Mouse (Mus musculus) lung, postnatal 36 days (tissue): ENCODE results near the gene Ssh2.
"Not testable (repeated sequence)": the region's sequence is repeated elsewhere in the genome, so short reads cannot be mapped to it uniquely, and the experiment has no call there.

Experiments used
- DNase-seq: peaks from one replicate; pipeline ENCODE4 v3.0.0; 2022; ENCODE audit warnings: mixed read lengths

Ssh2 gene

DNA sequence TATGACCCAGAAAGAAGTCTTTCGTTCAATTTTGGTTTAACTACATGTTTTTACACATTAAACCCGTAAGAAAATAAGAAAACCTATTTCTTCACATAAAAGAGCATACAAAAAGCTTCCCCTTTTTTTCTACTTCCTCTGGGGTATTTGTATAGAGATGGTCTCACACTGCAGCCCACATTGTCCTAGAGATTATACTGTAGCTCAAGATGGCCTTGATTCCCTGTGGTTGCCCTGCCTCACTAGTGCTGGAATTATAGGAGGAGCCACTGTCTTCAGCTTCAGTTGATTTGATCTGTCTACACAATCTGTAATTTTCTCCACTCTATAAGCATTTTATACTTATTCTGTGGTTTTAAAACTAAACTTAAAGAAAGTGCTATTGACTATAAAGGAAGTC, 15.4 kb downstream of the Ssh2 start:
- DNase-seq = no peak

DNA sequence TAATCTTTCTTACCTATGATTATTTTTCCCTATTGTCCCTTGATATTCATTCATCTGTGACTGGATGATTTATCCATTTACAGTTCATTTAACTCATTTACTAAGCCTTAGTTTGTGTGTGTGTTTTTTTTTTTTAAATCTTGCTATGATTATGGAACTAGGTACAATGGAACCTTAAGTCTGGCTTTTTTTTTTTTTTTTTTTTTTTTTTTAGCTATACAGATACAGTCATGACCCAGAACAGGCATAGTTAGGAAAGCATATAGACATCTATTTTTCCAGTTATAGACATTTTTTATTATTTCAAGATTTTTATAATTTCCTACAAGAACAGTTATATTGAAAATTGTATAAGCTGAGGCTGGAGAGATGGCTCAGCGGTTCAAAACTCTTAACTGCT, 19.2 kb downstream of the Ssh2 start:
- DNase-seq = no peak

DNA sequence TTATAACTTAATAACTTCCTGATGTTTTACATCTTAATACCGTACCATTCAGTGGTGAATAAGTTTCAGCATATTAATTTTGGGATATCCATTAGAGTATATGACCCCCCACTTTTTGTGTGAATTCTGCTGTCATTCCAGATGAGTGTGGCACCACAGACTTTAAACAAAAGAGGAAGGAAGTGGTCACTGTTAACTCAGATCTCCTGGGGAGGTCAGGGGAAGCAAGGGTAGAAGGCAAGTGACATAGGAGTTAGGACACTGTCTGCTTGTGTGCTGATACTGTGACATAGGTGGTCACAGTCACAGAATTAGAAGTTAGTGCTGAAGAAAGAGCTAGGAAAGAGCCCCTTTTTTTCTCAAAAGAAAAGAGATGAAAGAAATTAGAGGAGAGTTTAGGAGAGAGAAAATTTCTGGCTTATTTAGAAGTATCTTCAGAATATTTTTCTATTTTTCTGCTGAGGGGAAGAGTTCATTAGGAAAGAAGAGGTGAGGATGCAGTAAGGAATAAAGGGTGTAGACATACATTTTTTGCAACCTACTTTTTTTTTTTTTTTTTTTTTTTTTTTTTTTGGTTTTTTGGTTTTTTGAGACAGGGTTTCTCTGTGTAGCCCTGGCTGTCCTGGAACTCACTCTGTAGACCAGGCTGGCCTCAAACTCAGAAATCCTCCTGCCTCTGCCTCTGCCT, 23.7 kb downstream of the Ssh2 start:
- peak; percentile 26 for DNase-seq

DNA sequence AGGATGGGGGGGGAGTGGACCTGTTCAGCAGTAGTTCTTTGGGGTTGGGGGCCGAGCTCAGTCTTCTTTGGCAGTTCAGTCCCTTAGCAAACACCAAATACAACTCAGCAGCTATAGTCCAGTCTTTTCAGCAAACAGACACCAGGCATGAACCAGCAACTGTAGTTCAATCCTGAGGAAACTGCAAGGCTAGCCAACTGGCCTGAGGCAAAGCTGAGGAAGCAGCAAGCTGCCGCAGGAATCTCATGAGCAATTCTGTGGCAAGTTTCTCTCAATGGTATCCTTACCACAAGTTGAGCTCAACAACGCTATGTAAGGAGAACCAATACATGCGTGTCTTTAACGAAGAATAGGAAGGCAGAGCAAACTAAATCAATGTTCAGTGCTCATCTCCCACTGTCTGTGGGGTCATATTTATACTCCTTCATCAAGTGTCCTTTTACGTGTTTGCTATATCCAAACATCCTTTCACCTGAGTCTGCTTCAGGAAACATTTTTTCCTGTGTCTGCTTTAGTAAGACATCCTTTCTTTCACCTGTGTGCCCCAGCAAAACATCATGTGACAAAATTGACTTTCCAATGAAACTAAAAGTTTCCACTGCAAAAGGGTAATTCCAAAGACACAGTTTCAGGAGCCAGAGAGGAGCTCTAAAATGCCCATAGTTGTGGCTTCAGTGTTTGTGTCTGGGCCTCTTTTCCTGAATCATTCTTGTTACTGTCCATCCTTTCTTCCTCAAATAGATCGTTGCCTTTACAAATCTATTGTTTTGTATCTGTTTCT, 24.6 kb downstream of the Ssh2 start:
- no peak for DNase-seq

DNA sequence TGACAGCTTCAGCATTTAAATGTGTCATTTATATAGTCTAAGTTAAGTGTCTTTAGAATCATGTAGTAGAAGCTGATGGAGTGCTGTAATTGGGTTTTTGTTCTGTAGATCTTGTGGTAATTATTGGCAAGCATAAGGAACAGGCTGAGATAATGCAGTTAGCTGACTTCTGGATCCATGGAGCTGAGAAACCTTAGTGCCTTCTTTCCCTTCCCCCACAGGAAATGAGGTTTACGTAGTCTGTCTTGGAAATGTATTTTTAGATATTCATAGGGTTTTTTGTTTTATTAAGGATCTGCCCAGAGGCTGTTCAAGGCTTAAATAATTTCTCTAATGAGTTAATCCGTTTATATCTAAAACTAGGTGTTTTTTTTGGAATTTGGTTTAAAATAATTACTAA, 26.8 kb downstream of the Ssh2 start:
- peak; percentile 10 for DNase-seq

DNA sequence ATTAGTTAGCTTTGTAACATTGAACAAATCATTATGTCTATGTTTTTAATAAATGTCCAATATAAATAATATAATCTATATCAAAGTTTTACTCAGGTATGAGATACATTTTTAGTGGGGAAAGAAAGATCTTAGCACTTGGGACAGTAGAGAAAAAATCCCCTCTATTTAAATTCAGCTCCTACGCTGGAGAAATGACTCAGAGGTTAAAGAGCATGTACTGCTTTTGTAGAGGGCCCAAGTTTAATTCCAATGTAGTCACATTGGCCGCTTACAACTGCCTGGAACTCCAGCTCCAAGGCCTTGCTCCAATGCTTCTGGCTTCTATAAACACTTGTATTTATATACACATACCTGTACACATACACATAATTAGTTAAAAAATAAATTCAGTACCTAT, 36.7 kb downstream of the Ssh2 start:
- DNase-seq = no peak

DNA sequence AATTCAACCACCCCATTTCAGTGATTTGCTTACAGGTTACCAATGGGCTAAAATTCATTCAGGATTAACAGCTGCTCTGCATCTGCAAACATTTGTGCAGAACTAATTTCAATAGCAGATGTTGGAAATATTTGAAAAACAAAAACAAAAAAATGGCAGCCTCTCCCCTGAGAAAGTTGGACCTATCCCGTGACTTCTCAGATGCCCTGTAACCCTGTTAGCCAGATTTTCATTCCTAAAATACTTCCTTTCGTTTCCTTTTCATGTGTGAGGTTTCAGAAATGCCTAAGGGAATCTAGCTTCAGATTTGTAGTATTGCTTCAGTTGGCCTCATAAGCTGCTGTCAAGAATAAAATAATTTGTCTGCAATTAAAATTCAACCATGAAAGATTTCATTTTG, 43.4 kb downstream of the Ssh2 start:
- peak; percentile 3 for DNase-seq

DNA sequence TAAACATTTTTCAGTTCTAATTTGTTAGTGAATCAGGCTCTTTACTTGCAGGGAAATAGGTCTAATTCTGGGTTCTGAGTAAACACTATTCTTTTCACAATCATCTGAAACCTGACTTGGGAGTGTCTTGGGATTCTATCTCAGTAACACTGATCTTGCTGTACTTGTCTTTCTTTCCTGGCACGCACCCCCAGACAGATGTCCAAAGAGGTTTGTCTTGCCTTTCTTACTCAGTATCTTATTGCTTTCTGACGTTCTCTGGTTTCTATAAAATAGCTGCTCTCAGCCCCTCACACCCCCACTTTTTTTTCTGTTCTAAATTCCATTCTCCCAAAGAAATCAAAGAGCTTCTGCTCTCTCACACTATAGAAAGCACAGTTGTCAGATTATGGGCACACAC, 51.3 kb downstream of the Ssh2 start:
- DNase-seq = no peak

DNA sequence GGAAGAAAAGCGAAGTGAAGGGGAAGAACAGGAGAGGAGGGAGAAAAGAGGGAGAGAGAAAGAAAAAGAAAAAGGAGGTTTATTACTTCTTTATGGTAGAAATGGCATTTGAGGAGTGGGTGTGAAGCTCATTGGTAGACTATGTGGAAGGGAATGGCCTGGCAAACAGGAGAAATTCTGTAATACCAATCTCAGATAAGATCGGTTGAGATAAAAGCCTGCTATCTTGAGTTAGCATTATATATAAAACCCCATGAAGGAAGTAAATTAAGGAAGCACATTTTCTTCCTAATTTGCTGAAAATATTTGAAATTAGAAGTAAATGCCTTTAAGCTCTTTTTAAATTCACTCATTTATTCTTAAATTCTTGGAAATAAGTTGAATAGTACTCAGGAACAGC, 59.9 kb downstream of the Ssh2 start:
- DNase-seq = no peak

DNA sequence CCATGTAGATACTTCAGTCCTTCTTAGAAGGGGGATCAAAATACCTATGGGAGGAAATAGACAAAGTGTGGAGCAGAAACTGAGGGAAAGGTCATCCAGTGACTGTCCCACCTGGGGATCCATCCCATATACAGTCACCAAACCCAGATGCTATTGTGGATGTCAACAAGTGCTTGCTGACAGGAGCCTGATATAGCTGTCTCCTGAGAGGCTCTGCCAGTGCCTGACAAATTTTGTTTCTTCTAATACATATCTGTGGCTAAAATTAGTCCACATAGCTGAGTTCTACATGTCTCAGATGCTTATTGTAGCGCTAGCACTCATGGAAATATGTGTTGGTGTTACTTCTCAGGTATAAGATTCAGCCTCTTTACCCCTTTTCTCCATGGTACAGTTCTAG, 62.5 kb downstream of the Ssh2 start:
- DNase-seq = not testable (repeated sequence)

DNA sequence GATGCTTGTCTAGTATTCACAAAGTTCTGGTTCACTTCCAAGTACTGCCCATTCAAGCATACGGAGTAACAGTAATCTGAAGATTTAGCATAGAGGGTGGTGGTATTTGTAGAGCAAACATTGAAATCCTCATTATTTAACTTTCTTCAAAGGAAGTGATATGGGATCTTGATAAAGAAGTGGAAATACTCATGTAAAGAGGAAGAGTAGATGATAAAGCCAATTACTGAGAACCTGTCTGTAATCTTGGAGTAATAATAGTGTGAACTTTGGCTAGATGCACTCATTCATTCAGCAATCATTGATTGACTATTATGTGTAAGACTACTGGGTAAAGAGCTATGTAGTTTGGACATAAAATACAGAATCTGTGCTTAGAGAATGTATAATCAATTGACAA, 64.1 kb downstream of the Ssh2 start:
- DNase-seq = no peak

DNA sequence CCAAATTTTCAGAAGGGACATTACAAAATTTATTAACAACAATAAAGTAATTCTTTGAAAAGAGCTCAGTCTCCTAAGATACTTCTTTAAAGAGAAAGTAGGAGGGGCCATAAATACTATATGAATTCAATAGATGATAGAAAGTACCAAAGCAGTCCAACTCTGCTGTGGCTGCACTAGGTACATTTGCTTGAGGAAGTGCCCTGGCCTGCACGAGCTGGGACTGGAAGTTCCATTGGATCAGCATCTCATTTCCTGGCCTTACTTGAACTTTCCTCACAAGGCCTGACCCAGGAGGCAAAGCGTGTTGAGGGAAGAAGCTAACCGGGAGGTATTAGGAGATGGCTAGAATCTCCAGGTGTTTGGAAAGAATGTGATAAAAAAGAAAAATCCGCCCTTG, 75.4 kb downstream of the Ssh2 start:
- DNase-seq = no peak

DNA sequence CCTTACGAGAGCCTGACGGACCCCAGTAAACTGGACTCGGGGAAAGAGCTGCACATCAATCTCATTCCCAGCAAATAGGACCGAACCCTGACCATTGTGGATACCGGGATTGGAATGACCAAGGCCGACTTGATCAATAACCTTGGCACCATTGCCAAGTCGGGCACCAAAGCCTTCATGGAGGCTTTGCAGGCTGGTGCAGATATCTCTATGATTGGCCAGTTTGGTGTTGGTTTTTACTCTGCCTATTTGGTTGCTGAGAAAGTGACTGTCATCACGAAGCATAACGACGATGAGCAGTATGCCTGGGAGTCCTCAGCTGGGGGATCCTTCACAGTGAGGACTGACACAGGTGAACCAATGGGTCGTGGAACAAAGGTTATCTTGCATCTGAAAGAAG, 77.6 kb downstream of the Ssh2 start:
- DNase-seq = not testable (repeated sequence)

DNA sequence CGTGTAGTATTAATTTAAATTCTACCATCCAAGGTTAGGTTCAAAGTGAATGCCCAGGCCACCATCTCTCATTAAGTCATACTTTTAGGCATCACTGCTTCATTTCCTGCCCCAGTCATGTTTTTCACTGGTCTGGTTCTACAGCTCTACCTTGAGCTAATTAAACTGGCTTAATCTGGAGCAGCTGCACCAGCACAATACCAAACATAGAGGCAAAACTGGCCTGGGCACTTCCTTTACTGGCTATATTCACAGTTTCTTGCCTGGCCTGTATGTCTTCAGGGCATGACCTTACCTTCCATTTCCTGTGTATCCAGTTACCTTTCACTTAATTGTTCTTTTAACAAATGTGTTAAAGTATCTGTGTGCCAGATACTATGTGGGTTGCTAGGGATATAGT, 81.2 kb downstream of the Ssh2 start:
- no peak for DNase-seq

DNA sequence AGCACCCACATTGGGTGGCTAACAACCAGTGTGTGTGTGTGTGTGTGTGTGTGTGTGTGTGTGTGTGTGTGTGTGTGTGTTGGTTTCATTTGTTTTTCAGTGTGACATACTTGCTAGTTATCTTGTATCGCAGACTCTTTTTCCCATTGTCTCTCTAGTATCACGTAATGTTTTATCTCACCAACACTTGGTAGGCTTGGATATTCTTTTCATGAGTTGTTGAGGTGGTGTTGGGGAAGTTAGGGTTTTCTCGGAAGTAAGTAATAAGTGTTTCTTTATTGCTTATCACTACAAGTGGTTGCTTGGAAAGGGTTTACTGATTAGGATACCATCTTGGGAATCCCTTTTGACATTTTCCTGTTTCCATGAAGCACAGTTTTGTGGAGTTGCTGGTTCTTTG, 91.1 kb downstream of the Ssh2 start:
- no peak for DNase-seq

DNA sequence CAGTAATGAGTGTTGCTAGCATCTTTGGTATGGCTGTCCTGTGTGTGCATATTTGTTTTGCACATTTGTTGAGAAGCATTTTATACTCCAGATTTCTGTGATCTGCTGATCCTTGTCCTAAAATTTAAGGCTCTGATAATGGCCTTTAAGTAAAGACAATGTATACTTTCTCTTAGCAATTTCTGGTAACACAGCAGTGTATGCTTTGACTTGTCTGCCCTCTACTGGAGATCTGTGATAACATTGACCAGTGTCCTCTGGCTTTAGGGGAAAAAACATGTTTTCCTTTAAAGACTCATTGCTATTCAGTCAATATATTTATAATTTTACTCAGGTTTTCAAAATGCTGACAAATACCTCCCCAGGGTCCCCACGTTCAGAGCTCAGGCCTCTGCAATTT, 92.4 kb downstream of the Ssh2 start:
- DNase-seq = peak; percentile 79

DNA sequence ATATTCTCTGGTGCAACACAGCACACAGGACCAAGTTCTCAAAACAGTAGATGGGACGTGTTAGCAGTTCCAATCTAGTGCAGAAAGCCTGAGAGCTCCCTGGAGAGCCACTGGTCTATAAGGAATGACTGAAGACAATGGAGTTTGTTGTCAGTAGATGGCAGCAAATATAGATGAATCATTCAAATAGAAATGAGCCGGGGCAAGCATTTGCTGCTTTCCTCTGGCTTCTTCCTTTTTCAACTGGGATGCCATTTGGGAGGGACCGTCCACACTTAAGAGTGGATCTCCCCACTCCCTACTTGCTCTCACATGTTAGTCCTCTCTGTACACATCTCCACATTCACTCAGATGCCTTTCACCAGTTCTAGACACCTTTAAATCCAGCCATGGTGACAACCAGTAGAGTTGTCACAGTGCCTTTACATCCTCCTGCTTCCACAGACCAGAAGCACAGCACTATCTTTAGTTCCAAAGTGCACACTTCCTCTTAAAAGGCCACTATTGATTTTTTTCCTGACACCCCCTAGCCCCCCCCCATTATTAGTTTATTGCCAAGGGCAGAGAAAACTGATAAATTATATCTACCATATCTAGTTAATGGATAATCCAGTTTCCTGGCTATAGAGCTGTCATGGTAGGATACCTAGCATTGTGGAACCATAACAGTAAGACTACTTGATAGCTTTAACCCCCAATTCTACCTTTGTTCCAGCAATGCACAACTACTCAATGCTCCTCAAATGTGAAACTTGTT, 101.8 kb downstream of the Ssh2 start:
- peak; percentile 82 for DNase-seq

DNA sequence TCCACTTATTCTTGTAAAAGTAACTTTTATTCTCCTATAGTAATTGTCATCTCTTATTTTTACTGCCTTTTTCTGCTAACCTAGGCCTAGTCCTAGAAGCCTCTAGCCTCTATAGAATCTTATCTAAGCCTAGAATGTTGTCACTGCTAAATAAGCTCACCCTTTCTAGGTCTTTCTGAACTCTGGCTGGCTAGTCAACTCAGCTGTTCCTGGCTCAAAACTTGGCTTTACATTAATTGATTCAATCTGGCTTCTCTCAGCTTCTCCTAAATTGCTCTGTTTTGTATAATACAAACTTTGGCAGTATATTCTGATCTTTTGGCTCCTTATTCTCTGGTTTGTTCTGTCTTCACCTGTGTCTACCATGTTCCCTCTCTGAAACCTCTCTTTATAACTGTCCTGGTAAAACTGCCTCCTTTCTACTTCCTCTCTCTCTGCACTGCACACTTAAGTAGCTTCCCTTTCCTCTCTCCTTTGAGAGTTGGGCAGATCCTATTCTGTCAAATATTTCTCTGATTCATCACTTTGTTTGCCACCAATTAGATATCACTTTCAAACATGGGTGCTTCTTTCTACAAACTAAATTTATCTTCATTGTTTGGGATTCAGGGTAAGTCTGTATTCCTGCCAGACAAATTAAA, 102.5 kb downstream of the Ssh2 start:
- no peak for DNase-seq

DNA sequence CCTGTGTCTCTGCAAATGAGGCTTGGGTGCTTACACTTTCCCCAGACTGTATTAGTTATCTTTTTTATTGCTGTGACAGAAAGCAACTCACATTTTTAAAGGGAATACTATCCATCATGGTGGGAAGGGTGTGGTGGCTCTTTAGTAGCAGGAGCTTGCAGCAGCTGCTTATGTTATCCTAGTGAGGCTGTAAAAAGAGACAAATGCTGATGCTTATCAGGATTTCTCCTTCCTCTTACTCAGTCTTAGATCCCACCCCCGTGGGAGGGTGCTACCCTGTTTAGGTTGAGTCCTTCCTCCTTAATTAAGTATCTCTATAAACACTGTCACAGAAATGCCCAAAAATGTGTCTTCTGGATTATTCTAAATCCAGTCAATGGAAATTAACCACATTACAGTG, 105.1 kb downstream of the Ssh2 start:
- DNase-seq = no peak

DNA sequence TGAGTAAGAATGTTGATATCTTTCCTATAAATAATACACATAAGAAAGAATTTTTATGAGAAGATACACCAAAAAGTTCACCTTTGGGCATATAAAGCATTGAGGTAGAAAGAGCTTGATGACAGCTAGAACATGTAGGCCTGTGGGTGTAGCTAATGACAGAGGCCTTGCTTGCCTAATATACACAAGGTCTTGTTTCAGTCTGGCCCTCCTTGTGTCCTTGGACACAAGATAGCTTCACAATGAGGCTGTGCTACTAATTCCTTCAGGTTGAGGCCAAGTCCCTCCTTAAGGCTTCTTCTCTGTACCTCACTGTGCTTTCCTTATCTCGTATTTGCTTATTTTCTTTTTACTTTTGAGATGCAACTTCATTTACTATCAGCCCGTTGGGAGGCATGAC, 114.4 kb downstream of the Ssh2 start:
- DNase-seq = no peak

DNA sequence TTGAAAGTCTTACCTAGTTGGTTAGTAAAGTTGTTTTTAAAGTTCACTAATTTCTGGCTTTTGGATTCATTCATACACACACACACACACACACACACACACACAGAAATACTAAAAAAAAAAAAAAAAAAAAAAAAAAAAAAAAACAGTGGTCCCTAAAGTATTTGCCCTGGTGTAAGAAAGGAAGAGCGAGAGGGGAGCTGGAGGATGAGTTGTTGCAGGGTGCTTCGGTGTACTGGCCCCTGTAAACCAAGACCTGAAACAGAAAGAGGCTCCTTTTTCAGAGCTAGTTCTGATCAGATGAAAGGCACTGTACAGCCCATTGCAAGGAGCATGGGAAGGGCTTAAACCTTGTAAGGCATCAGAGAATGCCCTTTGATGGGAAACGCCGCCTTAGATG, 131.2 kb downstream of the Ssh2 start:
- no peak for DNase-seq

DNA sequence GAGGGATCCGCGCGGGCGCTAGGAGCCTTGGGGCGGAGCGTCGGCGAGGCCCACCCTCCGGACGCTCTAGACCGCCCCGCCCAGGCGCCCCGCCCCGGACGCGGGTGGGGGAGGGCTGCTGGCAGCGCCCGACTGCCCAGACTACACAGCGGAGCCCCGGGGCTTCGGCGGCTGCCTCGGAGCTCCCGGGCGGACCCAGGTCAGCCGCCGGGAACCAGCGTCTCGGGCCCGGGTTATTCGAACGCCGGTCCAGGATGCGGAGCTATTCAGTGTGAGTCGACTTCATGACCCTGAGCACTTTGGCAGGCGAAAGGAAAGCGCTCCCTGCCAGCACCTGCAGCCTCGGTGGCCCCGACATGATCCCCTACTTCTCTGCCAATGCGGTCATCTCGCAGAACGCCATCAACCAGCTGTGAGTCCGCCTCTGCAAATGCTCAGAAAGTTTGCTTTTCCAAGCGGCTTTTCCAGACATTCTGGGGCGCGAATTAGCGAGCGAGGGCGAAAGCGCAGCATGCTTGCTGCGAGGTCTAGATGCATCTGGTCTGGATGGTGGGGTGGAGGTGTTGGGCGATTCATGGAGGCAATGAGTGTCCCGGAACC, 132.2 kb downstream of the Ssh2 start:
- peak; percentile 96 for DNase-seq

DNA sequence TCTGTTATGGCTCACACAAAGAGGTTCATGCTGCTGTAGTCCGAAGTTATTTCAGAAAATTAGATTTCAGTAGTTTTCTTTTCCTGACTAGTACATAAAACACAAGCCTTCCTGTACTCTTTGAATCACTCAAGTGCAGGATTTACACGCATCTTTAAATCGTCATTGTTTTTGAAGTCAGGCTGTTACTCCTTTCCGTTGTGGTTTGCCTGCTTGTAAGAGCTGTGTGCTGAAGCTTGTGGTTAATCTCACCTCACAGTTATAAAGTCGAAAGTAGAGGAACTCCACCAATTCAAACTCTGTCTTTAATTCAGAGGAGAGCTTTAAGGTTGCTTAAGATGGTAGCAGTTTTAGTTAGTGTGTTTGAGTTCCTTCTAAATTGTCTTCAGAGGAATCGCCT, 132.9 kb downstream of the Ssh2 start:
- peak; percentile 48 for DNase-seq
